Mouse (Mus musculus): Measurements from ENCODE around the gene Gm21887.
"Not testable (repeated sequence)": the region's sequence is repeated elsewhere in the genome, so short reads cannot be mapped to it uniquely, and the experiment has no call there.

DNA sequence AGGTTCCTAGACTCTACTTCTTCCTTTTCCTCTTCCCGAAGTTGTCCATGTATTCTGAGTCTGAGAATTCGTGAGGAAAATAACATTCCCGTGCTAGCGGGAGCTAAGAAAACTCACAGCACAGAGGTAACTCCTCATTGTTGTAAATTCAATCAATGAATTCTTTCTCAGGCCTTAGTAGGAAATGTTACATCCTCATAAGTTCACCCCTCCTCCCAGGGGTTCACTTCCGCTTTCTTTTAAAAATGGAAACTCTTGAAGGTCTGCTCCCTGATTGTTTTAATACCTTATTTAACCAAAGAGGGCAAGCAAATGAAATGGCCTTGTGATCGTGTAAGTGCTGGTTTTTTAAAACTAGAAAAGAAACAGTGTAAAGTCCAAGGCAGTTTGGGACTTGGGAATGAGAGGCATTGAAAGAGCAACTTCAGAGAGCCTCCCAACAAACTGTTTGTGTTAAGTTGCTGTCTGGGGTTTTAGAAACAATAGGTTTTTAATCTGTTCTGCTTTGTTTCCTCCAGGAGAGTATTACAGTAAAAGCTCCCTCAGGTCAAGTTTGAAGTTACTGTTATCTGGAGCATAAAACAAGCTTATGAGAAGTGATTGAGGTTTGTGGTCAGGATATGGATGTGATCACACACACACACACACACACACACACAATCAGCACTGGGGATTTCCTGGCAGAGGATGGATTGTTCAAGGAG is 36.5 kb upstream of the Gm21887 start:
- not testable (repeated sequence) for TF ChIP-seq CTCF (IDR thresholded peaks at IDR 0.05; ENCODE audit: extremely low read depth, insufficient read length, insufficient replicate concordance, low read depth, low read length); POLR2A (IDR thresholded peaks at IDR 0.05; ENCODE audit: low read depth, low read length)
